Comparison of ENCODE assay signal across 7 mouse cellular contexts in genomic region chrX:107402481-107402880, GRCm38 (mm10). TPM values are rescaled to one million over a fixed set of nuclear protein-coding genes. Genes with fewer than 3 reads are reported as not detected.
A peak's percentile ranks its signal among the peaks of the same experiment; 100 is the strongest.
DNase-seq lines count a peak whose midpoint lies in the region; ATAC-seq lines count a peak whose summit lies in the region.

No protein-coding gene starts in this region.

- H3K9ac ChIP-seq in embryonic facial prominence, embryonic 14.5 days (ENCODE audit: low read depth, low read length): peak overlapping the region; percentile 78
- no peak overlapping the region for H3K9ac ChIP-seq in hindbrain, embryonic 15.5 days
- H3K9ac ChIP-seq in stomach, embryonic 16.5 days (ENCODE audit: low read length): peak overlapping the region; percentile 64

- H3K9me3 ChIP-seq in embryonic facial prominence, embryonic 14.5 days (ENCODE audit: control insufficient read depth, low read length): no peaks in the 10 kb centered on the region
- no peaks in the 10 kb centered on the region for H3K9me3 ChIP-seq in hindbrain, embryonic 15.5 days
- no peaks in the 10 kb centered on the region for H3K9me3 ChIP-seq in stomach, embryonic 16.5 days (replicated peaks; ENCODE audit: control insufficient read depth, low read length)

- H3K4me3 ChIP-seq in embryonic facial prominence, embryonic 14.5 days (ENCODE audit: low read depth, low read length): peak overlapping the region; percentile 59
- H3K4me3 ChIP-seq in hindbrain, embryonic 15.5 days: peak overlapping the region; percentile 50
- peak overlapping the region; percentile 51 for H3K4me3 ChIP-seq in stomach, embryonic 16.5 days (replicated peaks; ENCODE audit: low read length)

- no peaks in the 10 kb centered on the region for H3K4me1 ChIP-seq in embryonic facial prominence, embryonic 14.5 days (ENCODE audit: control insufficient read depth, insufficient read depth, low read length)
- no peaks in the 10 kb centered on the region for H3K4me1 ChIP-seq in hindbrain, embryonic 15.5 days (replicated peaks)
- H3K4me1 ChIP-seq in stomach, embryonic 16.5 days (ENCODE audit: control insufficient read depth, insufficient read depth, low read length): no peaks in the 10 kb centered on the region

- 0 out of 2 replicates have a peak, but pooled peaks have one; percentile 8 for ATAC-seq in embryonic facial prominence, embryonic 14.5 days (ENCODE audit: low read depth)
- 0 out of 2 replicates have a peak, but pooled peaks have one; percentile 30 for ATAC-seq in hindbrain, embryonic 15.5 days (ENCODE audit: low FRiP score, low read depth)
- ATAC-seq in stomach, embryonic 16.5 days (ENCODE audit: insufficient read depth, low FRiP score): 0 out of 2 replicates have a peak, but pooled peaks have one; percentile 19

- H3K27me3 ChIP-seq in embryonic facial prominence, embryonic 14.5 days (replicated peaks; ENCODE audit: control insufficient read depth, insufficient read depth, low read length): no peaks in the 10 kb centered on the region; the same call in 1 of the 2 replicates
- H3K27me3 ChIP-seq in hindbrain, embryonic 15.5 days: 0 out of 2 replicates have a peak, but pooled peaks cover 2% of the 10 kb centered on the region
- no peaks in the 10 kb centered on the region for H3K27me3 ChIP-seq in stomach, embryonic 16.5 days (ENCODE audit: control insufficient read depth, insufficient read depth, low read length)

- peak overlapping the region; percentile 89 for H3K27ac ChIP-seq in embryonic facial prominence, embryonic 14.5 days (replicated peaks; ENCODE audit: low read depth, low read length)
- no peak overlapping the region for H3K27ac ChIP-seq in hindbrain, embryonic 15.5 days (replicated peaks)
- H3K27ac ChIP-seq in stomach, embryonic 16.5 days (ENCODE audit: low read length): peak overlapping the region; percentile 66

- peak; percentile 0 for DNase-seq in right cerebral cortex, adult 18-20 months
- DNase-seq in right cerebral cortex, postnatal 10 days (ENCODE audit: low spot score in 2 of 2): no peak
- peak; percentile 59 for DNase-seq in embryonic facial prominence, embryonic 14.5 days (ENCODE audit: low spot score)
- peak; percentile 5 for DNase-seq in lung, postnatal 14 days
- DNase-seq in cerebellum, postnatal 4 days (ENCODE audit: low spot score in 2 of 2): no peak

- peak overlapping the region; percentile 47 for H3K4me2 ChIP-seq in embryonic facial prominence, embryonic 14.5 days (ENCODE audit: low read depth, low read length)
- H3K4me2 ChIP-seq in hindbrain, embryonic 15.5 days: peak overlapping the region; percentile 70
- peak overlapping the region; percentile 49 for H3K4me2 ChIP-seq in stomach, embryonic 16.5 days (ENCODE audit: low read depth, low read length)

- peaks cover 8% of the 10 kb centered on the region; the same call in 1 of the 2 replicates for H3K36me3 ChIP-seq in embryonic facial prominence, embryonic 14.5 days (ENCODE audit: control insufficient read depth, insufficient read depth, low read length)
- H3K36me3 ChIP-seq in hindbrain, embryonic 15.5 days: no peaks in the 10 kb centered on the region
- no peaks in the 10 kb centered on the region for H3K36me3 ChIP-seq in stomach, embryonic 16.5 days (ENCODE audit: control insufficient read depth, insufficient read depth, low read length)

- WGBS in embryonic facial prominence, embryonic 14.5 days: 28% methylated on average over 18 of the region's 18 CpGs
- 22% methylated on average over 18 of the region's 18 CpGs for whole genome bisulfite sequencing in hindbrain, embryonic 15.5 days
- WGBS in stomach, embryonic 16.5 days: 24% methylated on average over 18 of the region's 18 CpGs

RNA-seq across cellular contexts. Expression of gene Itm2a, which starts 0.7 kb away (rescaled TPM):
- polyA plus RNA-seq in embryonic facial prominence, embryonic 14.5 days (2014; fragmentation: Nextera tagmentation; extraction: Ambion mirVana): 2,138 and 2,216 TPM in 2 replicates
- polyA plus RNA-seq in hindbrain, embryonic 15.5 days (2015; fragmentation: Nextera tagmentation; extraction: Ambion mirVana): 143 and 176 TPM in 2 replicates
- polyA plus RNA-seq in stomach, embryonic 16.5 days (2015; fragmentation: Nextera tagmentation; extraction: Ambion mirVana): 1,238 and 1,411 TPM in 2 replicates

Comparison
In these comparisons a context has a peak if more than half of its experiments do, and no peak if none do; other contexts are left out.
1. DNase-seq: peak in right cerebral cortex, adult 18-20 months (single experiment), embryonic facial prominence, embryonic 14.5 days (single experiment) and lung, postnatal 14 days (single experiment); none in right cerebral cortex, postnatal 10 days (0 of 2) and cerebellum, postnatal 4 days (0 of 2).
2. Peak in every context shown above with its lines, with median percentiles within 50 percentile points of each other: ATAC-seq, H3K4me2 ChIP-seq and H3K4me3 ChIP-seq.